Mouse (Mus musculus) midbrain, embryonic 10.5 days (tissue): ENCODE measurements around the gene Klf4. TPM values are rescaled to one million over a fixed set of nuclear protein-coding genes. Genes with fewer than 3 reads are reported as not detected.

Experiments
- polyA plus RNA-seq: library from polyadenylated mRNA; unstranded; fragments of >200 nt; fragmentation: Nextera tagmentation; extraction: Ambion mirVana; gene quantifications from 2 replicates; pipeline ENCODE4 v1.2.1, GENCODE M21; 2016

Klf4 gene
- polyA plus RNA-seq, 1 experiment from 2014 or later, result 1.00 TPM

Other genes with a start within 250 kb of the Klf4 start
- 82.0 and 91.4 TPM in 2 replicates for gene Rad23b, start 182.4 kb downstream of the Klf4 start, polyA plus RNA-seq